Mouse (Mus musculus): ENCODE results near the gene Rap1gap.

DNA sequence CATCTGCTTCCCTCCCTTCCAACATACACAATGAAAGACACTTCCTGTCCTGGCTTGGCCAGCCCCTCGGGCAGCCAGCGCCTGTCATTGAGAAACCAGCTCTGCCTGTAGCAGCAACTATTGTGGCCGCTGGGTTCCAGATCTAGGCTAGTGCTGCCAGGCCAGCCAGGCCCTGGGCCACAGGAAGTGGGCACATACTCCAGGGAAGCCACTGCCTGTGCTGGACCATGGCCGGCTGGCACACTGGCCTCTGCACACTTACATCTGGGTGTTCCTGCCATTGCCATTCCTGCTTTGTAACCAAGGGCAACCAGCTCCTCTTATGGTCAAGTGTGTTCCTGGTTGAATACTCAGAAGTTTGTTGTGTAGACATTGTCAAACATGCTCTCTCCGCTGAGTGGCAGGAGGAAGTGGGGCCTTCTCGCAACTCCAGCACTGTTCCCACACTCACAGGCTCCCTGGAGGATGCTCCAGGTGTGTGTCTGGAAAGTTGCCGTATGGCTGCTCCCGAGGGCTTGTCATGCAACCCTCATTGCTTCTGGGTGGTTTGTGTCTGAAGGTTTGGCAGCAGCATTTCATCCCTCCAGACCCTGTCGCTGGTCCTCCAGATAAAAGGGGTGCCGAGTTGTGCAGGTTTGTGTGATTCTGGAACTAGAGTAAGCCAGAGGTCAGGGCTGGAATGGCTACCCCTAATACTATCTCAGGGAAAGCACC, 4.0 kb upstream of the Rap1gap start:
- TF ChIP-seq CTCF (IDR thresholded peaks at IDR 0.05; ENCODE audit: low read depth, low read length): no peak
- no peak for TF ChIP-seq EP300 (IDR thresholded peaks at IDR 0.05; ENCODE audit: insufficient read depth, low read depth, low read length)

Data from ES-Bruce4 (cell line).